Mouse (Mus musculus): ENCODE measurements at regions not wholly inside any gene's neighbourhood (a gene's known extent, or its start where the extent isn't known, plus 50 kb on each side); places are given as distances from the start of the nearest gene placed in this dataset.

GRCm38 (mm10) chr19:14349753-14350152 is 248.1 kb downstream of the Tle4 start:
- no peak for ATAC-seq
- 79% methylated on average over 2 of the region's 2 CpGs for WGBS
- Histone ChIP-seq H3K4me1 (ENCODE audit: control insufficient read depth, insufficient read depth, low read length) (no peaks in the 10 kb centered on the region), H3K9me3 (ENCODE audit: control insufficient read depth, low read length) (no peaks in the 10 kb centered on the region), H3K27ac (ENCODE audit: low read length) (no peak overlapping the region), H3K4me3 (ENCODE audit: low read length) (no peak overlapping the region), H3K4me2 (ENCODE audit: low read depth, low read length) (no peak overlapping the region), H3K27me3 (replicated peaks; ENCODE audit: control insufficient read depth, insufficient read depth, low read length) (no peaks in the 10 kb centered on the region), H3K36me3 (ENCODE audit: control insufficient read depth, insufficient read depth, low read length) (no peaks in the 10 kb centered on the region), H3K9ac (ENCODE audit: low read depth, low read length) (no peak overlapping the region)

DNA sequence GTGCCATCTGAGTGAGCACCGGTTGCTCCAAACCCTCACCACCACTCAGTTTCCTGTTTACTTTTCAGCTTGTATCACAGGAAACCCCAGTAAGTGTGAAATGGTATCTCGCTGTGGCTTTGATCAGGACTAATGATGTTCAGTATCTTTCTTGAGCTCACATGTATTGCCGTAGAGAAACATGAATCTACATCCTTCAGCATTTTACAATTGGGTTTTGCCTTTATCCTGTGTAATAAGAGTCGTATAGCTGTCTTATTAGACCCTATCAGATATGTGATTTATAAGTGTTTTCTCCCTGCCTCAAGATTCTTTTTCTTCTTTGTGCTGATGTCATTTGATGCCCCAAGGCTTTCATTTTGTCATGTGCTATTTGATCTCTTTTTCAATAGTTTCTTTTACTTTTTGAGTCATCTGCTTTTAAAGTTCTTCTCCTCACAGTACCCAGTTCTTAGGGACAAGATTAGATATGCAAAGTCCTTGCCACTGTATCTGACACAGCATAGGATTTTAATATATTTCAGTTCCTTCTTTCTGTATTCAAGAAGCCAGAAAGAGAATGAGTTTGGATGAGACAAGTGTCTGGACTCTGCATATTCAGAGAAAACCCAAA is 246.0 kb downstream of the Tle4 start:
- H3K4me1 ChIP-seq (ENCODE audit: control insufficient read depth, insufficient read depth, low read length), result no peaks in the 10 kb centered on the region
- H3K27ac ChIP-seq (ENCODE audit: low read length), result no peak overlapping the region
- no peaks in the 10 kb centered on the region for H3K27me3 ChIP-seq (replicated peaks; ENCODE audit: control insufficient read depth, insufficient read depth, low read length)
- no peak overlapping the region for H3K4me3 ChIP-seq (ENCODE audit: low read length)
- ATAC-seq, result no peak
- H3K36me3 ChIP-seq (ENCODE audit: control insufficient read depth, insufficient read depth, low read length), result no peaks in the 10 kb centered on the region
- 49% methylated on average over 4 of the region's 4 CpGs for WGBS
- H3K4me2 ChIP-seq (ENCODE audit: low read depth, low read length), result no peak overlapping the region
- H3K9me3 ChIP-seq (ENCODE audit: control insufficient read depth, low read length), result no peaks in the 10 kb centered on the region
- no peak overlapping the region for H3K9ac ChIP-seq (ENCODE audit: low read depth, low read length)

DNA sequence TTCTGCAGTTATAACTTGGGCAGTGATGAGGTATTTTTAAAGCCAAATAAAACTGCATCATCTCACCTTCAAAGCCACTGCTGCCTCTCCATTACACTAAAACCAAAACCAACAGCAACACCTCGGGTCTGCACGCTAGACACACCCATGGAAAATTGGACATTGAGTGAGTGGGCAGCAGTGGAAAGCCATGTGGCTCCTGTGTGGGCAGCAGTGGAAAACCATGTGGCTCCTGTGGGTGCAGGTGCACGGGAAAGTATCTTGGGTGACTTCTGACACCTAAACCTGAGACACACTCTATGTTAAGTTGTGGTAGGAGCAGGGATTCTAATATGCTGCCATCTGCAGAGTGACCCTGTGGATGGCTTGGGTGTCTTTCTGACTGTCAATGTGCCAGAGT is 245.3 kb downstream of the Tle4 start:
- 86% methylated on average over 3 of the region's 3 CpGs for WGBS
- Histone ChIP-seq H3K9ac (ENCODE audit: low read depth, low read length) (no peak overlapping the region), H3K27ac (ENCODE audit: low read length) (no peak overlapping the region), H3K4me2 (ENCODE audit: low read depth, low read length) (no peak overlapping the region), H3K4me3 (ENCODE audit: low read length) (no peak overlapping the region), H3K36me3 (ENCODE audit: control insufficient read depth, insufficient read depth, low read length) (no peaks in the 10 kb centered on the region), H3K9me3 (ENCODE audit: control insufficient read depth, low read length) (no peaks in the 10 kb centered on the region), H3K4me1 (ENCODE audit: control insufficient read depth, insufficient read depth, low read length) (no peaks in the 10 kb centered on the region), H3K27me3 (replicated peaks; ENCODE audit: control insufficient read depth, insufficient read depth, low read length) (no peaks in the 10 kb centered on the region)
- ATAC-seq, result no peak

GRCm38 (mm10) chr19:14353151-14353550 is 244.7 kb downstream of the Tle4 start:
- Histone ChIP-seq H3K36me3 (ENCODE audit: control insufficient read depth, insufficient read depth, low read length) (no peaks in the 10 kb centered on the region), H3K9ac (ENCODE audit: low read depth, low read length) (no peak overlapping the region), H3K9me3 (ENCODE audit: control insufficient read depth, low read length) (no peaks in the 10 kb centered on the region), H3K4me3 (ENCODE audit: low read length) (no peak overlapping the region), H3K27me3 (replicated peaks; ENCODE audit: control insufficient read depth, insufficient read depth, low read length) (no peaks in the 10 kb centered on the region), H3K4me2 (ENCODE audit: low read depth, low read length) (no peak overlapping the region), H3K4me1 (ENCODE audit: control insufficient read depth, insufficient read depth, low read length) (no peaks in the 10 kb centered on the region), H3K27ac (ENCODE audit: low read length) (no peak overlapping the region)
- WGBS, result 72% methylated on average over 4 of the region's 4 CpGs
- no peak for ATAC-seq

- H3K9me3 ChIP-seq (ENCODE audit: control insufficient read depth, low read length), result no peaks in the 10 kb centered on the region
- 69% methylated on average over 2 of the region's 2 CpGs for WGBS
- no peak overlapping the region for H3K9ac ChIP-seq (ENCODE audit: low read depth, low read length)
- H3K36me3 ChIP-seq (ENCODE audit: control insufficient read depth, insufficient read depth, low read length), result no peaks in the 10 kb centered on the region
- H3K4me2 ChIP-seq (ENCODE audit: low read depth, low read length), result no peak overlapping the region
- no peak for ATAC-seq
- no peak overlapping the region for H3K4me3 ChIP-seq (ENCODE audit: low read length)
- H3K27ac ChIP-seq (ENCODE audit: low read length), result no peak overlapping the region
- no peaks in the 10 kb centered on the region for H3K4me1 ChIP-seq (ENCODE audit: control insufficient read depth, insufficient read depth, low read length)
- H3K27me3 ChIP-seq (replicated peaks; ENCODE audit: control insufficient read depth, insufficient read depth, low read length), result no peaks in the 10 kb centered on the region
Measured at GRCm38 (mm10) chr19:14355128-14355527, 242.7 kb downstream of the Tle4 start.

- Histone ChIP-seq H3K27me3 (replicated peaks; ENCODE audit: control insufficient read depth, insufficient read depth, low read length) (no peaks in the 10 kb centered on the region), H3K36me3 (ENCODE audit: control insufficient read depth, insufficient read depth, low read length) (no peaks in the 10 kb centered on the region), H3K27ac (ENCODE audit: low read length) (no peak overlapping the region), H3K4me2 (ENCODE audit: low read depth, low read length) (no peak overlapping the region), H3K4me1 (ENCODE audit: control insufficient read depth, insufficient read depth, low read length) (no peaks in the 10 kb centered on the region), H3K4me3 (ENCODE audit: low read length) (no peak overlapping the region), H3K9me3 (ENCODE audit: control insufficient read depth, low read length) (no peaks in the 10 kb centered on the region), H3K9ac (ENCODE audit: low read depth, low read length) (no peak overlapping the region)
- ATAC-seq, result no peak
Measured at GRCm38 (mm10) chr19:14355946-14356345, 241.9 kb downstream of the Tle4 start.

- no peak for ATAC-seq
- Histone ChIP-seq H3K9me3 (ENCODE audit: control insufficient read depth, low read length) (no peaks in the 10 kb centered on the region), H3K4me1 (ENCODE audit: control insufficient read depth, insufficient read depth, low read length) (no peaks in the 10 kb centered on the region), H3K4me2 (ENCODE audit: low read depth, low read length) (no peak overlapping the region), H3K36me3 (ENCODE audit: control insufficient read depth, insufficient read depth, low read length) (no peaks in the 10 kb centered on the region), H3K9ac (ENCODE audit: low read depth, low read length) (no peak overlapping the region), H3K27ac (ENCODE audit: low read length) (no peak overlapping the region), H3K27me3 (replicated peaks; ENCODE audit: control insufficient read depth, insufficient read depth, low read length) (no peaks in the 10 kb centered on the region), H3K4me3 (ENCODE audit: low read length) (no peak overlapping the region)
- 86% methylated on average over 5 of the region's 5 CpGs for WGBS
Measured at GRCm38 (mm10) chr19:14360611-14361010, 237.2 kb downstream of the Tle4 start.

- no peak overlapping the region for H3K27ac ChIP-seq (ENCODE audit: low read length)
- no peaks in the 10 kb centered on the region for H3K36me3 ChIP-seq (ENCODE audit: control insufficient read depth, insufficient read depth, low read length)
- H3K4me2 ChIP-seq (ENCODE audit: low read depth, low read length), result no peak overlapping the region
- H3K4me1 ChIP-seq (ENCODE audit: control insufficient read depth, insufficient read depth, low read length), result no peaks in the 10 kb centered on the region
- no peaks in the 10 kb centered on the region for H3K9me3 ChIP-seq (ENCODE audit: control insufficient read depth, low read length)
- H3K4me3 ChIP-seq (ENCODE audit: low read length), result no peak overlapping the region
- H3K27me3 ChIP-seq (replicated peaks; ENCODE audit: control insufficient read depth, insufficient read depth, low read length), result no peaks in the 10 kb centered on the region
- no peak for ATAC-seq
- 88% methylated on average over 12 of the region's 12 CpGs for WGBS
- no peak overlapping the region for H3K9ac ChIP-seq (ENCODE audit: low read depth, low read length)
Measured at GRCm38 (mm10) chr19:14369098-14369604, 228.7 kb downstream of the Tle4 start.

DNA sequence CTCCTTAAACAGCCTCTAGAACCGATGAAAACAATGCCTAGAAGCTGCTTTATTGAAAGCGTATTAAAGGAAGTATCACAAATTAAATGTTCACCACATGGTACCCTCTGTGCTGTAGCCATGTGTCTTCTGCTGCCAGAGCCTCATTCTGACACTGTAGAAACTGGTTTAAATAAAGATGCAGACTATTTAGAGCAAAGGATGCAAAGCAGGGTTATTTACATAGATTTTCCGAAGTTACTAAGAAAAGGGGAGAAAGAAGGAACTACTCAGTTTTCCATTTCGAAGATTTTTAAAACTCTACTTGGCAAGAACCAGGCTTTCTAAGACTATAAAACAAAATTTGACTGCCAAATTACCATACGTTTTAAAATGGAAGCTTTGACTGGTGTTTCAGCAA is 226.5 kb downstream of the Tle4 start:
- H3K27ac ChIP-seq (ENCODE audit: low read length), result no peak overlapping the region
- H3K9me3 ChIP-seq (ENCODE audit: control insufficient read depth, low read length), result no peaks in the 10 kb centered on the region
- H3K27me3 ChIP-seq (replicated peaks; ENCODE audit: control insufficient read depth, insufficient read depth, low read length), result no peaks in the 10 kb centered on the region
- ATAC-seq, result no peak
- no peaks in the 10 kb centered on the region for H3K4me1 ChIP-seq (ENCODE audit: control insufficient read depth, insufficient read depth, low read length)
- no peaks in the 10 kb centered on the region for H3K36me3 ChIP-seq (ENCODE audit: control insufficient read depth, insufficient read depth, low read length)
- no peak overlapping the region for H3K4me3 ChIP-seq (ENCODE audit: low read length)
- H3K9ac ChIP-seq (ENCODE audit: low read depth, low read length), result no peak overlapping the region
- 89% methylated on average over 5 of the region's 5 CpGs for WGBS
- no peak overlapping the region for H3K4me2 ChIP-seq (ENCODE audit: low read depth, low read length)

DNA sequence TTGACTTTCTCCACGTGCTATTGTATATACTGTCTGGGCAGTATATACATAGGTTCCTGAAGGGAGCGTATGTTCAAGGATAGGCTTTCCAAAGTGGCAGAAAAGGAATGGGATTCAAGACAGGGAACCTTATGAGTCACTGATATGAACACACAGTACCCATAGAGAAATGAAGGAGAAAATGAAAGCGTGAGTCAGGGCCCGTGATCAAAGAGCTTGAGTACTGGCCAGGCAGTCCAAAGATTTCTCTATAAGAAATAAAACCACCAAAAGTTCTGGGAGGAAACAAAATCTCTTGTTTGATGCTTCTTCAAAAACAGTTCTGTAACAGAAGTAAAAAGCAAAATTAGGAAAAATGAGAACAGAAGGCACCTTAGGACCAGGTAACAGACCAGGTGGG is 223.9 kb downstream of the Tle4 start:
- H3K27me3 ChIP-seq (replicated peaks; ENCODE audit: control insufficient read depth, insufficient read depth, low read length), result no peaks in the 10 kb centered on the region
- no peaks in the 10 kb centered on the region for H3K36me3 ChIP-seq (ENCODE audit: control insufficient read depth, insufficient read depth, low read length)
- no peak overlapping the region for H3K4me3 ChIP-seq (ENCODE audit: low read length)
- WGBS, result 81% methylated on average over 4 of the region's 4 CpGs
- H3K4me1 ChIP-seq (ENCODE audit: control insufficient read depth, insufficient read depth, low read length), result no peaks in the 10 kb centered on the region
- H3K27ac ChIP-seq (ENCODE audit: low read length), result no peak overlapping the region
- H3K4me2 ChIP-seq (ENCODE audit: low read depth, low read length), result no peak overlapping the region
- H3K9me3 ChIP-seq (ENCODE audit: control insufficient read depth, low read length), result no peaks in the 10 kb centered on the region
- no peak overlapping the region for H3K9ac ChIP-seq (ENCODE audit: low read depth, low read length)
- no peak for ATAC-seq
